Mouse (Mus musculus) A20 (cell line): ENCODE measurements around the gene Pcbp2.

Experiments used
- DNase-seq: peaks from one replicate; pipeline ENCODE4 v3.0.0-alpha.2; 2011; ENCODE audit warnings: low read depth, low spot score

Gene Pcbp2

GRCm38 (mm10) chr15:102526111-102527002 is 56.0 kb downstream of the Pcbp2 start:
- no peak for DNase-seq

DNA sequence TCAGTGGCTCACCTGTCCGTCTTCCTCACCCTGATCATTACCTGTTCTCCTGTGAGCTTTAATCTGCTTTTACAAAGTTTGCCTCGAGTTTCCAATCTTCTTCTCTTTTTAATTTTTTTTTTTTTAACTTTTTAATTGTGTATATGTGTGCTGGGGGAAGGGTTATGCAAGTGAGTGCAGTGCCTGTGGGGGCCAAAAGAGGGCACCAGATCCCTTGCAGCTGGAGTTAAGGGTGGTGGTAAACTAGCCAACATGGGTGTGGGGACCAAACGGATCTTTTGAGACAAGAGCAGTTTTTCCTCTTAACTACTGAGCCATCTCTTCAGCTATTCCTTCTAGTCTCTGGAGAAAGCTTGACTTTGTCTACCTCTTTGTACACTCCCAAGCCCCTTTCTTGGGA is 57.6 kb downstream of the Pcbp2 start:
- peak; percentile 50 for DNase-seq

GRCm38 (mm10) chr15:102528396-102528795 is 58.1 kb downstream of the Pcbp2 start:
- DNase-seq, result no peak

- no peak for DNase-seq
These were observed 60.2 kb downstream of the Pcbp2 start for GRCm38 (mm10) chr15:102530566-102530965.

DNA sequence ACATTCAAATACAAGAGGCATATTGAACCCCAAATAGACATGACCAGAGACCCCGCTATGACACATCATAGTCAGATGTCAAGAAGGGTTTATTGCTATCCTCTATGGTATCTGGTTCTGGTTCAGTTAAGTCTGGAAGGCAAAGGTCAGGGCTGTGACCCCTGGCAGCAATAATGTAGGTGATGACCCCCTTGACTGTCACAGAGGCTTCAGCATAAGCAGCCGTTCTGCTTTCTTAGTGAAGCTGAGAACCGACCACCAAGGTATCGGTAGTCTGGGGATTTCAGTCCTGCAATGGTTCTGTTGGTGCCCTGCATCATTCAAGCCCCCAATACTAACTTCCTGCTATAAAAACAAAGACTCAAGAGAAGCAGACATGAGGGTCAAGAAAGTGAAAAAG is 61.2 kb downstream of the Pcbp2 start:
- DNase-seq, result no peak

- DNase-seq, result no peak
These were observed 62.0 kb downstream of the Pcbp2 start for GRCm38 (mm10) chr15:102532106-102532900.

DNA sequence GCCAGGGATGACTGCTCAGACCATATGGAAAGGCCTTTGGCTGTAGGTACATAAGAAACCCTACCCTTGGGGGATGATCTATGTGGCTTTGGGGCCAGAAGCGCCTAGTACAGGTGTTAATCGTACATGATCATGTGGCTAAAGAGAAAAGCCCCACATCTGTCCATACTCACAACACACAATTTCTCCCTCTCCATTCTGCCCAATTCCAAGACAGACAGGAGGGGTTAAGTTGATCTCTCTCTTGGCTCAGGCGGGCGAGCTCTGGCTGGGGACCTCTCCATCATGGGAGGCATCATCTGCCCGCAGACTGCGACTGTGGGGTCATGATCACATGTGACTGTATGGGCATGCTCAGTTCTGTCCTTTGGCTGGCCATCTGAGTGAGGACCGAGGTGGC is 63.6 kb downstream of the Pcbp2 start:
- DNase-seq, result no peak

DNA sequence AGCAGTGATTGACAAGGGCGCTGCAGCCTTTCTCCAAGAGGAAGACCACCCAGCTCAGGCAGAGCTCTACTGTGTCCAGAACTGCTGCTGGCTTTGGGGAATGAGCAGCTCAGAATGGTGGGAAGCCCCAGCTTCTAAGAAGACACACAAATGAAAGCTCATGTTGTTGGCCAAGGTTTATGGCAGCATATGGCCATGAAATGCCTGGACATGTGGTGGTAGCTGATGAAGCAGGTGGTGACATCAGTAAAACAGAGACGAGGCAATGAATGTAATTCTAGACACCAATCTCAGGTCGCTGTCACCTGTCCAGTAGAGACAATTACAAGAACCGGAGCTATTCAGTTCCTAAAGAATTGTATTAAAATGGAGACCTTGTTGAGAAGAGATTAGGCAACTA is 74.5 kb downstream of the Pcbp2 start:
- DNase-seq, result no peak

DNA sequence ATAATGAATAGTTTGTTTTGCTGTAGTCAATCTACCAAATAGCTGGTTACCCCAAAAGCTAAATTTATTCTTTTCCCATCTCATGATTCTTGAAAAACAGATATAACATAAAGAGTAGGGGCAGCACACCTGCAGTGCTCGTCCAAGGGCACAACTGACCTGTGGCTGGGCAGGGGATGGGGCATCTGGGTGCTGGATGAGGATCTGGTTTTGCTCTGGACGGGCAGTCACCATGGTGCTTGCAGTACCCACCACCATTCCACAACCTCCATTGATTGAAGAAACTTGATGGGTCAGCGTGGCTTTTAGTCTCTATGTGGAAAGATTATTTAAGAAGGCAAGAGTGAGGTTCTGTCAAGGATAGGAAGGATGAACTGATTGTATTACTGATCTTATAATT is 75.9 kb downstream of the Pcbp2 start:
- DNase-seq, result no peak

GRCm38 (mm10) chr15:102546677-102547427 is 76.5 kb downstream of the Pcbp2 start:
- no peak for DNase-seq

GRCm38 (mm10) chr15:102547478-102547877 is 77.1 kb downstream of the Pcbp2 start:
- no peak for DNase-seq
